Mouse (Mus musculus) CD4-positive naive resting alpha-beta T cell, adult 57 days (primary cell): ENCODE results near the gene Fpgt. TPM values are rescaled to one million over a fixed set of nuclear protein-coding genes. Genes with fewer than 3 reads are reported as not detected.

Source experiments
- total RNA-seq: library from RNA; stranded (reverse); gene quantifications from one replicate; pipeline ENCODE4 v1.2.4, GENCODE M21; 2023

Gene Fpgt
- 21.2 TPM for total RNA-seq

GRCm38 (mm10) chr3:155093116-155093956 lies at the start of gene Fpgt, which contains the start of gene Lrriq3:
Gene Fpgt, minus strand, starts transcription at chr3:155093403.
Gene Lrriq3, plus strand, starts transcription at chr3:155093434.

GRCm38 (mm10) chr3:155055231-155055916 lies 37.8 kb downstream of the Fpgt start, which contains the start of gene Tnni3k:
Gene Tnni3k, minus strand, starts transcription at chr3:155055407.

Other genes starting within 250 kb of the Fpgt start
- gene Tnni3k, start 38.0 kb downstream of the Fpgt start, total RNA-seq: not detected
- not detected for gene Lrriq3, start within 50 bp of the Fpgt start, total RNA-seq